Mouse (Mus musculus): ENCODE results near the gene Mrpl58.

Mrpl58 gene

DNA sequence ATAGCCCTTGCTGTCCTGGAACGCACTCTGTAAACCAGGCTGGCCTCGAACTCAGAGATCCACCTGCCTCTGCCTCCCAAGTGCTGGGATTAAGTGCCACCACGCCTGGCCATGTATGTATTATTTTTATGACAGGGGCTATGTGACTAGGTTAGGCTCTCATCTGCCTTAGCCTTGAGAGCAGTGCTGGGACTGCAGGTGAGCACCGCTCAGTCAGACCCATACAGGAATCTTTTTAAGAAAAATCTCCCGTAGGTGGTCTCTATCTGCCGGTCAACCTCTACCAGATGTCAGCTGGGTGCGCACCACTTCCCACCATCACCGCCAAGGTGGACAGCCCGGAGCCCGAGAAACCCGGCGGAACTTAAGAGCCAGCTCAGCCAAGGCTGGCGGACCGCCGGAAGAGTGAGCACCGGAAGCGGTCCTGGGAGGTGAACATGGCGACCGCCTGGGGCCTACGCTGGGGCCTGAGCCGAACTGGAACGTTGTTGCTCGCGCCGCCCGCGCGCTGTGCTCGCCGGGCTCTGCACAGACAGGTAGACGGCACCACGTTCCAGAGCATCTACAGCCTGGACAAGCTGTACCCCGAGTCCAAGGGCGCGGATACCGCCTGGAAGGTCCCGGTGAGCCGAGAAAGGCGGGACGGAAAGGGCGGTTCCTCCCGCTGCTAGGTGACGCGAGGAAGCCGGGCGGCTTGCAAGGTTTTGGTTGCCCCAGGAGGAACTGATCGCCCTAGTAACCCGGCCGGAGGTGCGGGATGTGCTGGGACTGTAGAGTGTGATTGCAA lies at the start of gene Mrpl58:
TSS of gene Mrpl58 (plus strand) at position 415 of the 787 bp plus-strand sequence.
- no peak for DNase-seq (ENCODE audit: extremely low read depth, low read depth, low spot score)

DNA sequence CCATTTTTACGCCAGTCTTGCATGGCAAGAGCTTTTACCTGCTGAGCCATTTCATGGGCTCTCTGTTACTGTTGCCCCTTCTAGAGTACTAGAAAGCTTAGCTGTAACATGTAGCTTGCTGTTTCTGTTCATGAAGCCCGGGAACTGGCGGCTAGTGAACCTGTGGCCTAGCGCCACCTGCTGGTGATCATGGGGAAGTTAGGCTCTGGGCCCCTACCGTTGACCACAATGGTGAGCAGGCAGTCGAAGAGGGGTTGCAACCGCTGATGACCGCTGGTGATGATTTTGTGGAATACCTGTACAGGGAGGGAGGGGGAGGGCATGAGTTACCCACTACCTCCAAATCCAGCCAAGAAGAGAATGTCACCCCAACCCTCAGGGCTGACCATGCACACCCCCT lies 49.4 kb upstream of the Mrpl58 start:
- DNase-seq (ENCODE audit: extremely low read depth, low read depth, low spot score): no peak

DNA sequence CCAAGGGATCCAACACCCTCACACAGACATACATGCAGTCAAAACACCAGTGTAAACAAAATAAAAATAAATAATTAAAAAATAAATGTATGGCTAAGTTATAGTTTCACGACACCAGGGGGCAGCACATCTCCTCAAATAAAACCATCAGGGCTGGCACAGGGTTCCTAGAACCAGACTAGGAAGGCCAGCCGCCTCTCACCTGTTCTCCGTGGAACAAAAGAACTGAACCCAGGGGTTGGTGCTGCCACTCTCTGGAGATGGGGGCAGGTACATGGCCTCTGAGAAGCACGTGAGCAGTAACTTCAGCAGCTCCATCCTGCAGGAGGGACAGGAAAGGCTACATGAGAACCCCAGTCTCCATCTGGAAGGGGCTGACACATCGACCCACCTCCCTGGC lies 45.1 kb upstream of the Mrpl58 start:
- DNase-seq (ENCODE audit: extremely low read depth, low read depth, low spot score): no peak

DNA sequence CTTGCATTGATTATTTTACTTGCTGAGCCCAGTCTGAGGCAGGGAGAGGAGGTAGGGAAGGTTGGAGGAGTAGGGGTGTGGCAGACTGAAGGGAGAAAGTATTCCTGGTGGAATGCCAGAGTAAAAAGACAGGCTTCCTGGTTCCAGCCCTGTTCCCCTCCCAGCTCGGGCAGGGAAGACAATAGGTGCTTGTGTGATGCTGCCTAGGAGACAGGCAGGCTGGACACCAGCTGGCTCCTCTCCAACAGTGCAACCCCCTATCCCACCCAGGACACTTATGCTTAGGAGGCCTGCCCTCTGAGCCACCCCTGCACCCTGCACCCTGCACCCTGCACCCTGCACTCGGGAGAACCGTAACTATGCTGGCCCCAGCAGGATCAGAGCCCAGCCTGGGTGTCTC lies 44.3 kb upstream of the Mrpl58 start:
- no peak for DNase-seq (ENCODE audit: extremely low read depth, low read depth, low spot score)

DNA sequence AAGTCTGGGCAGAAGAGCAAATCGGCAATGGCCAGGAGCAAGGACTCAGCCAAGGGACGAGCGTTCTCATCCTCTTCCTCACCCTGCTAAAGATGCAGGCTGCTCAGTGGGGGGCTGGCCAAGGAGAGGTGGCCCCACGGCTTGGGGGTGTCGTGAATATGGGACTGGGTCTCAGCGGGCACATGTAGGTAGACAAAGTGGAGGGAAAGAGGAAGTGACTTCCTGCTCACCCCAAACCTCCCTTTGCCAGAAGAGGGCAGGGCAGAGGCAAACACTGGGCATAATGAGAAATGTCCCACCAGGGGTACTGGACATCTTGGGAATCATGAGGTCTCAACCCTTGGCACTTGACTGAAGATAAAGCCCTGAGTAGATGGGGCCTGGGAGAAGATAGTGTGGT lies 43.8 kb upstream of the Mrpl58 start:
- no peak for DNase-seq (ENCODE audit: extremely low read depth, low read depth, low spot score)

DNA sequence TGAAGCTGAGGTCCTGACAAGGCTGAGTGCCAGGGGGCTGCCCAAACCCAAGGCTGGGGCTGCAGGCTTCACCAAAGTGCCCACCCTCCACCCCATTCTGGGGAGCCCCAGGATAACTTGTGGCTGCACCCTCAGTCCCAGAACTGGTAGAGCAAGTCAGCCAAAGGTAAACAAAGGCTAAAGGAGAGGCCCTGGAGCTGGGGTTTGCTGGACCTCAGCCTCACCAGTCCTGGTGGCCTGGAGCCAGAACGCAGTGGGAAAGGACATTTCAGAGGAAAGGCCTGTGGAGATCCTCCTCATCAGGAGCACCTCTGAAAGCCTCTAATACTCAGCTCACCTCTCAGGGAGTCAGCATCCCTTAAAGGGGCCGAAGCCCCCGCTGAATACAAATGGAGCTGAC lies 39.4 kb upstream of the Mrpl58 start:
- no peak for DNase-seq (ENCODE audit: extremely low read depth, low read depth, low spot score)

DNA sequence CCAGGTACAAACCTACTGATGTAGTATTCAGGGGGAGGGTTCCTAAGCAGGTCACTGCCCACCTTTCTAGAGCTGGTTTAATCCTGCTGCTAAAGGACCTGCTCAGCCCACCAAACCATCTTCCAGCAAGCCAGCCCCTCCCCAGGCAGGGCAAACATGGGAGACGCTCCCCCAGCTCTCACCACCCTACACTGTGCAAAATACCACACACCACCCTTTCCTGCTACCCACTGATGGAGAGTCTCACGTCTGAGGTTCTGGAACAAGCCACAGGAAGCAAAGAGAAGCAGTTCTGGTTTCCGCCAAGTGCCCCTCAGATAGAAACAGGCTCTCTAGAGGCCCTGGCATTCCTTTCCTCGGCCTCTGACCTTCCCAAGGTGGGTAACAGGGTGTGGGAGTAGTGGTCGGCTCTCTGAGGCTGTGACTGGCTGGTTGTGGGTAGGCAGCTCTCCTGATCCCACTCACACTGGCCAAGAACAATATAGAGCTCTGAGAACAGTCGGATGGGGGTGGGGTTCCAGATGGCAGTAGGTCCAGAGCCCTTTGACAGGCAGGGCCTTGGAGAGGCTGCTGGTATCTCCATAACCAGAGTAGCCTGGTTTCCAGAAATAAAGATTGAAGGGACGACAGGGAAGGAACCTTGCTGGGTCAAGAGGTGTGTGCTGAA lies 37.4 kb upstream of the Mrpl58 start:
- no peak for DNase-seq (ENCODE audit: extremely low read depth, low read depth, low spot score)

DNA sequence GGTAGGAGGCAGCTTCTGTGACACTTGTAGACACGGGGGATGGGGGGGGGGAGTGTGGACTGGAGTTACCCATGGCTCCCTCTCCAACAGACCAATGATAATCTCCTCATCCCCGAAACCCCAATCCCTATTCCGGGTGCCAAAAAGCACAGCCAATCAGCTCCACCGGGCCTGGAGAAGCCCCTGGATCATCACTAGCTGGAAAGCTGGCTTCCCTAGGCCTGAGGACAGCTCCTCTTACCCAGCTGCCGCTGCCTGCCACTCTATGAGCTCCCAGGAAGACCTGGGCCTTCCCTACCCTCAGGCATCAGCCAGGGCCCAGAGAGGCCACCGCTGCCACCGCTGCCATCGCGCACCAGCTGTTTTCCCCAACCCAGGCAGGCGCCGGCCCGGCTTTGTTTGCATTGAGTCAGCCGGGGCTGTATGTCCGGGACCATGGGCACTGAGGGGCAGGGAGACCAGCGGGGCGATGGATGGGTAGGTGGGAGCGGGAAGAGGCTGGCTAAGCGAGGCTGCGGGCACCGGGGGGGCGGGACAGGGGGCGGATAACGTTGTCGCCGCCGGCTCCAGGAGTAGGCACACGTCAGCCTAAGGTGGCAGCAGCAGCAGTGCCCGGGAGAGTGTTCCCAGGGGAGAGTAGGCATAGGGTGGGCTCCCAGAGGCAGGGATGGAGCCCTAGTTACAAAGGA lies 36.7 kb upstream of the Mrpl58 start:
- no peak for DNase-seq (ENCODE audit: extremely low read depth, low read depth, low spot score)

DNA sequence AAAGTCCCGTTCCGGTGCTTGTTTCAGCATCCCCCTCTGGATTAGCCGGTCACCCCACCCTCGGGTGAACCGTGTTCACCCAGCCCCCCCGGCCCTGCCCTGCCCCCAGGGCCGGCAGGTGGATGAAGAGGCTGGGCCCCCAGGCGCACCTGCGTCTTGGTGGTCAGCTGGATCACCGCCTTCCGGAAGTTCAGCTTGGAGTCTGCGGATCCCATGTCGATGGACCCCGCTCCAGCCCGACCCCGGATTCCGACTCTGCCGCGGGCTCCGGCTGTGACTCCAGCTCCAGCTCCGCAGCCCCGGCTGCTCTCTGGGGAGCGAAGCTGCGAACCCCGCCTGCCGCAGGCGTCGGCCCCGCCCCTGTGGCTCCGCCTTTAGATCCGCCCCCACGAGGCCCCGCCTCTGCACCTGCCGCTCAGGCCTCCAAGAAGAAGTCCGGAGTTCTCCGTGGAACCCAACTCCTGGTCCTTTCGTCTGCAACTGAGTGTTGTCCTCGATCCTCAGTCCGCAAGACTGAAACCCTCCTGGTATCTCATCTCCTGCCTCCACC lies 36.1 kb upstream of the Mrpl58 start, which contains the start of gene Hid1:
TSS of gene Hid1 (minus strand) at position 362 of the 550 bp plus-strand sequence.
- DNase-seq (ENCODE audit: extremely low read depth, low read depth, low spot score): no peak

DNA sequence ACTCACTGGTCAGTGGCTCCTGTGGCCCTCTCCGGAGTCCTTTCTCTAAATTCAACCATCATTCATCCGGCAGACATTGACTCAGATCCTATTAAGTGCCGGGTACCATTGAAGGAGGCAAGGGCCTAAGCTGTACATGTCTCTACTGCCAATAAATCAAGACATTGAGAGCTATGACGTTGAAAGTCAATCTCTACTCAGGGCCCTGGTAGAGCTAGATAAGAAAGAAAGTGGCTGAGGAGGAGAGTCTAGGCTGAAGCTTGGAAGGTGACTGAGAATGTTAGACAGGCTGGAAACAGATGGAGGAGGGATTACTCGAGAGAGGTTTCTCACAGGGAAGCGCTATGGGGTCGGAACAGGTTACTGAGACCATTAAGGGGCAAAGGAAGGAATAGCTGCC lies 33.2 kb upstream of the Mrpl58 start:
- no peak for DNase-seq (ENCODE audit: extremely low read depth, low read depth, low spot score)

DNA sequence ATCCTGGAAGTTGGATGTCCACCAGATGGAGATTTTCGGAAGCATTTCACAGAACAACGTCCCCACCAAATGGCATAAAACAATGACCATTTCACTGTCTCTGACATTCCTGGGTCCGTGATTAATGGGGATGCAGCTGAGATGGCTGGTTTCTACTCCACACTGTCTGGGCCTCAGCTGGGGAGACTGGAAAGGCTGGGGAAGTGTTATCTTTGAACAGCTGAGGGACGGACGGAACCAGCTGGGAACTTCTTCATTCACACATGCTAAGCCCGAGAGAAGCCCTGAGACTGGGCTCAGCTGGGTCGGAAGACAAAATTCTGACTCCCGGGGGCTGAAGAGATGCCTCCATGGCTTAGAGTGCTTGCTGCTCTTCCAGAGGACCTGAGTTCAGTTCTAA lies 32.2 kb upstream of the Mrpl58 start:
- DNase-seq (ENCODE audit: extremely low read depth, low read depth, low spot score): no peak

DNA sequence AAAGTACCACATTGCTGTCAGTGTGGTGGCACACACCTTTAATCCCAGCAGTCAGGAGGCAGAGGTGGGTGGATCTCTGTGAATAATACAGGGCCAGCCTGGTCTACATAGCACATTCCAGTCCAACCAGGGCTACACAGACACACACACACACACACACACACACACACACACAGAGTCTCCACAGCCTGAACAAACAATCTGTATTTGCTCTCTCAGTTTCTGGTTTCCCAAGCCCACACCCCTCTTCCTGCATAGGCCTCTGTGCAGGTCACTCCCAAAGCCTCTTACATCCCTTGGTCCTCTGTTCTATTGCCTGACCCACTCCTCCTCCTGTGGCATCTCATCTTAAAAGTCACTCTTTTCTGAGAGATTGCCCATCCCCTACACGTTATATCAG lies 31.5 kb upstream of the Mrpl58 start:
- no peak for DNase-seq (ENCODE audit: extremely low read depth, low read depth, low spot score)

DNA sequence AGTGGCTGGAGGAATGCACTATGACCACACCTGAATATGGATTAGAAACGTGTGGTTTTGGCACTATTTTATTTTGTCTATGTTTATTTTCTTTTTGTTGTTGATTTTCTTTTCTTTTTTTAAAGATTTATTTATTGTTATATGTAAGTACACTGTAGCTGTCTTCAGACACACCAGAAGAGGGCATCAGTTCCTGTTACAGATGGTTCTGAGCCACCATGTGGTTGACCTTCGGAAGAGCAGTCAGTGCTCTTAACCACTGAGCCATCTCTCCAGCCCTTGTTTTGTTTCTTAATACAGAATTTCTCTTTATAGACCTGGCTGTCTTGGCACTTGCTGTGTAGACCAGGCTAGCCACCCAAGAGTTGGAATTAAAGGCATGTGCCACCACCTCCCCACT lies 30.8 kb upstream of the Mrpl58 start:
- no peak for DNase-seq (ENCODE audit: extremely low read depth, low read depth, low spot score)

DNA sequence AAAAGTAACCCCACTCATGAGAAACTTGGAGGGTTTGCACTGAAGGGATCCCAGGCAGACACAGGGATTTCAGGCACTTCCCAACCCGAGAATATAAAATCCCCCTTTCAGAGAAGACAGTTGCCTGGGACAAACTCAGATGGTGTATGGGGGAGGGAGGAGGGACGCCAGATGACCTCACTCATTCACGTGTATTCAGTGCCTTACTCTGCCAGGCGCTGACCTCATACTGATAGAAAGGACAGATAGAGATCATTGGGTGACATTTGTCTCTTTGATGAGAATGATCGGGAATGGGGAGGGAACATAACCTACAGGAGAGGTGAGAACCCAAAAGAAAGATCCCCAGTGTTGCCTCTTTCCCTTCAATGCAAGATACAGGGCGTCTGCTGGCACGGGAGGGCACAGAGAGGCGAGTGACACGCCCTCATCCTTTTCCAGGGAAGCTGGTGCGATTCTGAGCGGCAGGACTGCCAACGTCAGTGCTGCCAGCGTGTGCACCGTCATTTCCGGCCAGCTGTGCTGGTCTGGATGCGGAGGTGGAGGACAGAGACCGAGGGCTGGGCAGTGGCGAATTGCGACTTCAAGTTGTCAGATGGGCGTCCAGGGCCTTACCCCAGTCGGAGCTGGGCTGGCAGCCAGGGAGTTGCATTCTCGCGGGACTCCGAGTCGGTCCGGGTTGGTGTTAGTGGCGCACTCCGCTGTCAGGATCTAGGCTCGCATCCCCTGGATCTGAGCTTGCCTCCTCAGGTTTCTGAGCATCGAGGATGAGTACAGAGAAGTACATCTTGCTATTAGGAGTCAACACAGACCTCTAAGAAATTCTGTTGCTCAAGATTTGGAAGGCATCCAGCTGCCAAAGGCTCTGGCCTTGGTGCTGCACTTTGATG lies 29.5 kb upstream of the Mrpl58 start:
- no peak for DNase-seq (ENCODE audit: extremely low read depth, low read depth, low spot score)

DNA sequence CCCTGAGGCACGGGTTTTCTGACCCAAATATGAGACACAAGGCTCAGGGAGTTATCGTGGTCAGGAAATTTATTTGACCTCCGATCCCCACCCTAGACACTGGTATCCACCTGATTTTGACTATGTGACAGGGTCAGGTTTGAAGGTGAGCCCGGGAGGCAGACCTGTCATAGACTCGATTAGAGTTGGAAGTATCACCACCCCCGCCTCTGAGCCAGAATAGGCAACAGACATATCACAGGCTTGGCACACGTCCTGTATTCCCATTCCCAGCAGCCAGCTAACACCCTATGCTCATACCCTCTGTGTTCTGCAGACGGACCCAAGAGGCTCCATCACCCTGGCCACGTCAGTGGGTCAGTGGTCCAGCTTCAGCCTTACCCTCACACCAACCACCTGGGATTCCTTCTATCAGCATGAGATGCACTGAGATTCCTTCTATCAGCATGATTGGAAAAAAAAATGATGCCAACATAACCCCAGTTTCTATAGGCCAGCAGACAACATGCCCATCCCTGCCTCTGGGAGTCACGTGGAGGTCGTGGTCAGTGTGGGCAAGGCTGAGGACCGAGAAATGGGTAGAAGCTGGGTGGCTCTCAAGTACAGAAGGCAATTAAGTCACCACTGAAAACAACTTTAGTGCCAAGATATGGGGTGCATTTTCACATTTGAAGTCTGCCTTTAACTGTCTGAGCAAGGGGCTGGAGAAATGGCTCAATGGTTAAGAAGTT lies 28.7 kb upstream of the Mrpl58 start:
- DNase-seq (ENCODE audit: extremely low read depth, low read depth, low spot score): no peak

DNA sequence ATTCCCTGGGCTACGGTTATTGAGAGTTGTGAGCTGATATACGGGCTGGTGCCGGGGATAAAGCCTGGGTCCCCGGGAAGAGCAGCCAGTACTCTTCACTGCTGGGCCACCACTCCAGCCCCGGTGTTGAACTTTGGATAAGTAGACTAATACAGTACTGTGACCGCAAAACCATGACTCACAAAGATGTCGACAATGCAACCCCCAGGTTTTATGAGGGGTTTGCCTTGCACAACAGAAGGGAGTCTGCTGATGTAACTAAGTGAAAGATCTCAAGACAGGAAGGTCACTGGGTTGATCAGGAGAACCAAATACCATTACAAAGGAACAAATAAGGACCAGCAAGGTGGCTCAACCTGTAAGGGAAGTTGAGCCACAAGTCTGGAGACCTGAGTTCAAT lies 26.8 kb upstream of the Mrpl58 start:
- no peak for DNase-seq (ENCODE audit: extremely low read depth, low read depth, low spot score)

DNA sequence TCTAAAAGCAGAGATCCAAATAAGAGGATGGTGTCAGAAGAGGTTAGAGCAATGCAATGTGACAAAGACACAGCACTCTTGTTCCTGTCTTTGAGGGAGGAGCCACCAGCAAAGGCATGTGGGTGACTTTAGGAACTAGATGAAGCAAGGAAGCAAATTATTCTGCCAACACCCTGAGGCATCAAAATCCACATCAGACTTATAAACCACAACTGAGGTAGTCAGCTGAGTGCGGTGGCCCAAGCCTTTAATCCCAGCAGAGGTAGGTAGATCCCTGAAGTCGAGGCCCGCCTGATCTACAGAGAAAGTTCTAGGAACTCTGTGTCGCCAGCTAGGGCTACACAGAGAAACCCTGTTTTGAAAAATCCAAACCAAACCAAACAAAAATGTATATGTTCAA lies 26.3 kb upstream of the Mrpl58 start:
- peak; percentile 93 for DNase-seq (ENCODE audit: extremely low read depth, low read depth, low spot score)

DNA sequence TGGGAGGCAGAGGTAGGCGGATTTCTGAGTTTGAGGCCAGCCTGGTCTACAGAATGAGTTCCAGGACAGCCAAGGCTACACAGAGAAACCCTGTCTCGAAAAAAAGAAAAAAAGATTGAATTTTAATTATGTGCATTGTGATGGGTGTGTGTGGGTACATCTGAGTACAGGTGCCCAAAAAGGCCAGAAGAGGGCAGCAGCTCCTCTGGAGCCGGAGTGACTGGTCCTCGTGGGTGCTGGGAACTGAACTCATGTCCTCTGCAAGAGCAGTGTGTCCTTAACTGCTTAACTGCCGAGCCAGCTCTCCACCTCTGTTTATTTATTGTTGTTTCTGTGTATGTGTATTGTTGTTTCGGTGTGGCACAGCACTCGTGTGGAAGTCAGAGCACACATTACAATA lies 25.7 kb upstream of the Mrpl58 start:
- no peak for DNase-seq (ENCODE audit: extremely low read depth, low read depth, low spot score)

DNA sequence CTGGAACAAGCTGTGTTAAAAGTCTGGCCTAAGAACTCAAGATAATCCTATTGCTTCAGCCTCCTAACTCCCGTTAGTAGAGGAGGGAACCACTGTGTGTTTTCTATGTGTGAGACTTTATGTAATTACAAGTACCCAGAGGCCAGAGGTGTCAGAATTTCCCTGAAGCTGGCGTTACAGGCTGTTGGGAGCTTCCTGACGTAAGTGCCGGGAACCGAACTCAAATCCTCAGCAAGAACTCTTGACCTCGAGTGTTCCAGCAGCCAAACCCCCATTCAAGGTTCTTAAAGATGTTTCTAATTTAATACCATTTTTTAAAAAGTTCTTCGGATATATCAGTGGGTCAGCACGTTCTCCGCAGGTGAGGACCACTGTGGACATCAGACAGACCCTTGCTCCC lies 22.3 kb upstream of the Mrpl58 start:
- no peak for DNase-seq (ENCODE audit: extremely low read depth, low read depth, low spot score)
